Mouse (Mus musculus) kidney, adult 11 months (tissue): ENCODE measurements at regions not wholly inside any gene's neighbourhood (a gene's known extent, or its start where the extent isn't known, plus 50 kb on each side); places are given as distances from the start of the nearest gene placed in this dataset.

Experiments used
- DNase-seq: peaks from one replicate; pipeline ENCODE4 v3.0.0; 2022

DNA sequence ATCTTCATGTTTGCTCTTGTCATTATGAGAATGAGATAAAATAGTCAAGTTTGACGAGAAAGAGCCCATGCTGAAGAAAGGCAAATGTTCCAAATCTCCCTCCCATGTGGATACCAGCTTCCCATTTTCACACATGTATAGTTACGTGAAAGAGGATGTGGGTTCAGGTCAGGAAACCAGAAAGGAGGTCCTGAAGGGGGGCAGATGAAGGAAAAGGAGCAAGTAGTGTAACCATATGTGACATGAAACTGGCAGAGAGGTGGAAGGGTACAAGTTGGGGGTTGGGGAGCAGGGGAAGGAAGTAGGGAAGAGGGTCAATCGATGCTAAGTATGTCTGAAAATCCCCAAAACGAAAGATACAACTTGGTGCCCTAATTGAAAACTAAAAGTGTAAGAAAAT lies 132.6 kb upstream of the Pkn2 start:
- DNase-seq = no peak

DNA sequence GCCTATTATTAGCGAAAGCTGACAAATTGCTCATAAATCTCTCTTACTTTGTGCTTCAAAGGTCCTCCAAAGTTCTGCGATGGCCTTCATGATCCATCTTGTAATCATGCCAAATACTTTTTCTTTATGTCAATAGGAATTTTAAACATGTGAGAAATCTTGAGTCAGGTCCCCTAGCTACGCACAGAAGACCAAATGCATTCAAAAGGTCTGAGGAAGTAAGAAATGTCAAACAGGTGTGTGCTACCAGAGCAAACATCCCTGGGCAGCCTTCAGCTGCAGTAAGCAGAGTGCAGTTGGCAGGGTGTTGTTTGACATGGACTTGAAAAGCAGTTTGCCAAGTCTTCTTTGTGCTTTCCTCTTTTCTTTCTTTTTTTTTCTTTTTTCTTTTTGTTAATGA lies 125.2 kb upstream of the Pkn2 start:
- no peak for DNase-seq

DNA sequence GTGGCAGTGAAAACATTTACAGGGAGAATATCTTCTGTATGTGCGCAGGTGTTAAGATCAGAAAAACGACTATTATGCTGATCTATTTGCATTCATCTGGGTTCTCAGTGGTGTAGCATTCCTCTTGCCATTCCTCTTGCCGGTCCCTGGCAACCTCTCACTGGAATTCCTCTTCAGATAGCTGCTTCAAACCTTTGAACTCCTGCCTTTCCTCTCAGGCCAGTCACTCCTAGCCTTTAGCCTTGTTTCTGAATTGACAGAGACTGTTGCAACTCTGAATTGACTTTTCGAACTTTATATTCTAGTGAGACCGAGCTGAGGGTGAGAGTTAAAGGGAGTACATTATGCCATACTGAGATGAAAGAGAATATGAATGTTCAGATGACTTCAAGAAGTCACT lies 120.1 kb upstream of the Pkn2 start:
- DNase-seq = no peak

GRCm38 (mm10) chr3:142995981-142996743 lies 114.4 kb upstream of the Pkn2 start:
- no peak for DNase-seq

DNA sequence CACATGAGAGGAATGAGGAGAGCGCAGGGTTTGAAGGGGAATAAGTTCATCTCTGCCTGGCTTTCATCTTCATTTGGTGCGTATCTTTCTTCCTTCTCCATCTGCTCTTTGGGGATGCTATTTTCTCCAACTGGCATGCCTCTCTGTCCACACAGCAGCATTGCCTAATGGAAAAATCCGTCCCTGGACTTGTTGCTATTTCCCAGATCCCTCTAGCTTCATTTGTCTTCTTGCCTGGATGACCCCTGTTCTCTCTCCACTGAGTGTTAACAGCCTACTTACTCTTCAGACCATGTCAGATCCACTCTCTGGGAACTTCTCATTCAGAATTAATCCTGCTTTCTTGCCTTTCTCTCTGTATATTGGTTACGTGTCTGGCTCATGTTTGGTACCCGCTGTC lies 102.7 kb upstream of the Pkn2 start:
- no peak for DNase-seq

GRCm38 (mm10) chr3:142981221-142981620 lies 99.4 kb upstream of the Pkn2 start:
- no peak for DNase-seq

- DNase-seq = no peak
These were observed 97.4 kb upstream of the Pkn2 start for GRCm38 (mm10) chr3:142979161-142979560.

DNA sequence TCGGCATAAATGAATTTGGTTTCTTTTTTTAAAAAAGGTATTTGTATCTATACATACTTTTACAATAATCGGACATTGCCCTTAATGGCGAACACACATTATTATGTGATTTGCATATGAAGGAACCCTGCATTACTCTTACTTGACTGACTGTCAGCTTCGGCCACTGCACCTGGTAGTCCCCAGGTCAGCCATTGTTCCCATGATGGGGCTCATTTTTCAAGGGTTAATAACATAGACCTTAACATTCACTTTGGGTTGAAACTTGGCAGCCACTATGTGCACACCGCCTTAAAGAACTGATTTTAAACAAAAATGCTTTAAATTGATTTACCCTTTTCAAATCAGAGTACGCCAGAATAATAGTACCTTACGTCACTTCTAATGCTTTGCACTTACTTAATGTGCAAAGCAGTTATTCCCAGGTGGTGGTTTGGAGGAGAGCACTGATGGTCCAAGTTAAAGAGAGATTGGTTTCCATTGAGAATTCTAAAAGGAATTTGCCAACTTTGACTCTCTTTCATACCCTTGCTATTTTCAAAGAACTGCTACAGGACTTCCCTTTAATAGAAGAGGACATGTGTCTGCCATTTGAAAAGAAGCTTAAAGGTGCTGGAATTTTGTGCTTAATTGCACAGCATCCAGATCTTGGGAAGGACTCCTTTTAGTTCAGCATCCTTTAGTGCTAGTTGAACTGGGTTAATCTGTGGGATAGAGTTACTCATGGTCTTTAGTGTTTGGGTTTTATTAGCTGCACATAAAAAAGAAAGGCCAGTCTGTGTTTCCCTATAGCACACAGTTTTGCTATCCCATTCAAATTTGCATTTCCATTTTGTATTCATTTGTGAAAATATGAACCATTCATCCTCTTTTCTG lies 95.0 kb upstream of the Pkn2 start:
- DNase-seq = no peak

DNA sequence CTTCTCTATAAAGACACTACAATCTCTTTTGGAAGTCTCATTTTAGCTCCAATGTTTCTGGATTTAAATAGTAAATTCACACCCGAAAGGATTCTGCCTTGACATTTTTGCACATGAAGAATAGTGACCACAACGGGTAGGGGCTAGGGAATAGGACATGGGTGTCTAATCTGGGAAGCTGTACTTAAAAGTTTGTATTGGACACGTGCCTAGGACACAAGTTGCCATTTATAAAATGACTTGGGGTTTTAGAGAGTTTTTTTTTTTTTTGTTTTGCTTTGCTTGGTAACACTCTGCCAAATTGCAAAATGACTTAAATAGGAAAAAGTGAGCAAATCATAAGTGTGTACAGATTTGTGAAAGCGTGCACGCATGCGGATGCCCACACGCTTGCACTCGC lies 93.8 kb upstream of the Pkn2 start:
- no peak for DNase-seq

DNA sequence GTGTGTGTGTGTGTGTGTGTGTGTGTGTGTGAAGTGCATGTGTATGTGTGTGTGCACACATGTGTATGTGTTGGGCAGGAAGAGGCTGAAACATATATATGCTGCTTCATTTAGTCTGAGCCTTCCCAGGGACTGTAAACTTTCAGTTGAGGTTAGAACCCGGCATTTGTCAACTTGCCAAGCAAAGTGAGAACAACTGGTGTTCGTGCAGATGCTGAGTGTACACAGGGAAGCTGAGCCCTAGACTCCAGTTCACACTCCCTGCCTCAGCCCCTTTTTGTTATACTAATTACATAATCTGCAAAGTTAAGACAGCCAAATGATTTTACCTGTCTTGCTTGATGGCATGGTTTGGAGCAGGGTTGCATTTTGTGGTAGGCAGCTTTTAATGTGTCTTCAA lies 87.7 kb upstream of the Pkn2 start:
- DNase-seq = no peak

- no peak for DNase-seq
These were observed 83.8 kb upstream of the Pkn2 start for GRCm38 (mm10) chr3:142965604-142966003.

DNA sequence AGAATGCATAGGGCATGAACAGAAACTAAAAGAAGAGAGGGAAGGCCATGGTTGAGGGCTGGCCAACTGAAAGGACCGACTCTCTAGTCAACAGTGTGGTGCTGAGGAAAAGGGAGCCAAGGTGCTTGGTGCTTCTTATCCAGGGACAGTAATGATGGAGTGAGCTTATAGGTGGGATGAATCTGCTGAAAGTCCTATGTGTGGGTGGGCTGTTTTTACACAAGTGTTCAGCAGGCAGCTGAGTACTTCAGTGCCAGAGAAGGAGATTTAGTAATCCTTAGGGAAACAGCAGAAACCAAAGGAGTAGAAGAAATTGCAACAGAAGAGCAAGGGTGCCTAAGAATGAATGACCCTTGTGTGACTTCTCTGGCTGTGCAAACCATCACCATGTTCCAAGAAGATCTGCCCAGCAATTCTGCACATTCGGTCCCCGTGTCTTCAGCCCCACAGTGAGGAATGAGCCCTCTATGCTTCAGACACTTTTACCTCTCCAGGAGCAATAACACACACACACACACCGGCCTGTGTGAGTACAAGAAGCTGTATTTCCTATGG lies 82.1 kb upstream of the Pkn2 start:
- no peak for DNase-seq

GRCm38 (mm10) chr3:142957768-142958167 lies 76.0 kb upstream of the Pkn2 start:
- DNase-seq = no peak

- DNase-seq = peak; percentile 45
These were observed 67.0 kb upstream of the Pkn2 start for GRCm38 (mm10) chr3:142948771-142949170.

DNA sequence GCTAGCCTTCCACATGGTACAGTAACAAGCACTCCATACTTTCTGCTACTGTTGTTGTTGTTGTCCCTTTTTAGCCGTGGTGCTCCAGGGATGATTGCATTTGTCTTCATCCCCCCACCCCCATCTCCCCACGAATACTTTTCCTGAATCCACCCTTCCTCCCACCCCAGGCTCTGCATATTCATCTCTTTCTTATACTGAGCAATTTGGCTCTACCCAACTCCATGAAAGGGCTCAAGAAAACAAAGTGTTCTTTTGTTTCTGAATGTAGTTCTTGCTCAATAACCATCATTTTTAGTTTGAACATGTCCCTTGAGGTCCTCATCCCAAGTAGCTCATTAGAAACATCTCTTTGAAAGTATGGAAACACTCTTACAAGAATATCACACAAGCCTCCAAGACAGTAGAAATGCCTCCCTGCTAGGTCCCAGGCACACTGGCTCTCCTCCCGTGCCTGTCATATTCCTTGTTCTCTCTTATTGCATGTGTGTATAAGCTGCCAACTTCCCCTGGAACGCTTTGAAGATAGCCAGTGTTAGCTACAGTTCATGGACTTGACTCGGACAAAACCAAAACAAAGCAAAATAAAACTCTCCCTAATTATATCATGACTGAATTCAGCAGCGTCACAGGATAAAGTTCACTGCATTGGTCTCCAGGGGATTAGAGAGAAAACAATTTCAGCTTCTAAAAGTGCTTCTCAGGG lies 59.7 kb upstream of the Pkn2 start:
- DNase-seq = no peak

DNA sequence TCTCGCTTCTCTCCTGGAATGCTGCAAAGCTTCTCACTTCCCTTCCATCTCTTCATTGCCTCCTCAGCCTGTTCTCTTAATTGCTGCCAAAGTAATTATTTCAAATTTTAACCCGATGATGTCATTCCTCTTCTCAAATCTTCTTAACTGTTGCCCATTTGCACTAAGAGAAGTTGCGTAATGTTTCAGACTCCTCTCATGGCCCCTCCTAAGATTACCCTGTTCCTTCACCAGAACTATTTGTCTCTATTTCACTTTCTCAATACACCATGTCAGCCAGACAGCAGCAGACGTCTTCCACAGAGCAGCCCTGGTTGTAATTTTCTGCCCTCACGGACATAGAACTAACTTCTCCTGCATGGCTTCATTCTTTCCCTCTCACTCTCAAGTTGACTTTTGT lies 59.1 kb upstream of the Pkn2 start:
- no peak for DNase-seq

GRCm38 (mm10) chr3:142939773-142940172 lies 58.0 kb upstream of the Pkn2 start:
- DNase-seq = no peak

DNA sequence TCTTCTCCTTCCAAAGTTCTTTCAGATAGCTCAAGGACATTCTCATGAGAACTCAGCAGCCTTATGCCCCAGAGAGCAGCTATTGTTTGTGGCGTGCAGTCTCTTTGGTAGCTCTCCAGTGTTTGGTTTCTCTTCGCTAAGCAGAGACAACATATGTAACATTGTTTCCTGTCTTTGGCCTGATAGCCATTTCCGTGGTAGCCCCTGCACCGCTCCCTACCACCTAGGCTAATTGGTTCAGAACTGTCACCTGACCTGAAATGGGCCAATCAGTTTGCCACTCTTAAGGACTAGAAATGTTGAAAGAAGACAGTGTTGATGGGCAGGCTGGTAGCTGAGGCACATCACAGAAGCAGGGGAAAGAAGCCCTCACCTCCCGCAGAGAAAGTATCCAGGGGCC lies 54.1 kb upstream of the Pkn2 start:
- DNase-seq = no peak

DNA sequence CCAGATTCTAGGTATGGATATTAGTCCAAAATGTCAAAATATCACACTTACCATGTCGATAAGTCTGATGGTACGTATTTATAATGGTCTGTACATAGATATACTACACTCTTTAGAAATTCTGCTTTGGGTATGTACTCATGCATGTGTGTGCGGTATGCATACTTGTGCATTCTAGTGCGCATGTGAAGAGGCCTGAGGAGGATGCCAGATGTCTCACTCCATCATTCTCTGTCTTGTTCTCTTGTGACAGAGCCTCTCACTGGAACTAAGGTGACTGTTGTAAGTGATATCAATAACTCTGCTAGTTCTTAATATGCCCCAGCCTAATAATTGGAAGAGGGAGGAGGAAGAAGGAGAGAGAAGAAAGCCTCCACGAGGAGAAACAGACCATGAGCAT lies 52.5 kb upstream of the Pkn2 start:
- DNase-seq = no peak

DNA sequence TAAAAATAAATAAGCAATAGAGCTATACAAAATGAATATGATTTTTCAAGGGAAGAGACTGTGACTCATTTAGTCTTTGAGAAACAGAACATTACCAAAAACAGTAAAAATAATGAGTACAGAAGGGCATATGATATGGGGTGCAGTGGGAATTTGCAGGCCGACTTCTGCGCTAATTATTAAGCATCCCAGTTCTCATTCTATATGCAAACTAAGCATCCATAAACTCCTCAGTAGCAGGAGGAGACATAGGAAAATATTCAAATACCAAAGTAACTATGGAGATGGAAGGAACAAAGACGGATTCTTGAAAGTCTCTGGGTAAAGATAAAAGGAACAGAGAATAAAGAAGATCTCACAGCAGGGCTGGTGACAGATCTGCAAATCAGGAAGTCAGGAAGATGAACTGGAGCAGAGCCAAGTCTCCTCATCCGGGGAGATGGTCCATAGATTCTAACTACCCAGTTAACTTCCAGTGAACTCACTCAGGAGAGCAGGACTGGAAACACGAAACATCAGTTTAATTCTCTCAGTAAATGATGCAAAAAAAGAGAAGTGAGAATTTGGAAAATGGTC lies 52.0 kb upstream of the Pkn2 start:
- no peak for DNase-seq
